Mouse (Mus musculus): ENCODE data around the gene Prss23. TPM values are rescaled to one million over a fixed set of nuclear protein-coding genes. Genes with fewer than 3 reads are reported as not detected.

The Prss23 gene
- polyA plus RNA-seq, 1 experiment from 2014 or later = 101 TPM

DNA sequence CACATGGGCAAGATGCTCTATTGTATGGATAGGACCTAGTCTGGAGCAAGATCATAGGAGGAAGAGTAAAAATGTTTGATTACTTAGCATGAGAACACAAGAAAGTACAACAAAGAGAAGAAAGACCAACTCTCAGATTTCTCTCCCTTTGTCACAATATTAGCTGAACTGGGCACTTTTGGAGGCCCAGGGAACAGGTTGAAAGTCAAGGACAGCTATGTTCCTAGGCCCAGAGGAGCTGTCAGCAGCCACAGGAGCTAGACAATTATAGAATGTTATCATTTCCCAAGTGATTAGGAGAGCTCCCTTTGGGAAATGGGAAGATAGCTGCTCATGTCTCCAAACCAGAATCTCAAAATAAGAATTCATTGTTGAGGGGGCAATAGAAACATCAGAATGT lies 66.1 kb downstream of the Prss23 start:
- no peak for ATAC-seq (ENCODE audit: insufficient number of reproducible peaks, low FRiP score, low TSS enrichment, low read depth)
- H3K4me2 ChIP-seq (replicated peaks) = no peak overlapping the region
- H3K36me3 ChIP-seq = no peaks in the 10 kb centered on the region
- H3K4me3 ChIP-seq (replicated peaks) = no peak overlapping the region
- H3K9ac ChIP-seq = no peak overlapping the region
- H3K9me3 ChIP-seq (replicated peaks) = no peaks in the 10 kb centered on the region
- peaks cover 23% of the 10 kb centered on the region; the same call in 1 of the 2 replicates for H3K4me1 ChIP-seq
- H3K27ac ChIP-seq (replicated peaks) = no peak overlapping the region
- H3K27me3 ChIP-seq = no peaks in the 10 kb centered on the region

DNA sequence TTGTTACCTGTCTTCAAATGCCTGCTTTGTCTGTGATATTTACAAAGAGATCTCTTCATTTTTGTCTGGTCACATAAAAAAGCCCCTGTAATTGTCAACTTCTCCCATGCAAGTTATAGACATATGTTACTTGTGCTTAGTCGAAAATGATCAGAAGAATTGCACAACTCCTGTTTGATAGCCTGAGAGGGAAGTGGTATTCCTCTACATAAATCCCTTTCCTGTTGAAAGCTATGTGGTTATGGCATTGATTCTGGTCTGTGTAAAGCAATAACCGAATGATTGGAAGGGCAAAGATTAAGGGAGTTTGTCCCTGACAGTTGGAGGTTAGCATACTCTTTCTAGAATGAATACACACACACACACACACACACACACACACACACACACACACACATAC lies 67.3 kb downstream of the Prss23 start:
- Histone ChIP-seq H3K36me3 (no peaks in the 10 kb centered on the region), H3K27ac (replicated peaks) (no peak overlapping the region), H3K4me1 (peaks cover 23% of the 10 kb centered on the region; the same call in 1 of the 2 replicates), H3K9ac (no peak overlapping the region), H3K9me3 (replicated peaks) (no peaks in the 10 kb centered on the region), H3K4me2 (replicated peaks) (no peak overlapping the region), H3K4me3 (replicated peaks) (no peak overlapping the region), H3K27me3 (no peaks in the 10 kb centered on the region)
- 74% methylated on average over 2 of the region's 2 CpGs for WGBS
- no peak for ATAC-seq (ENCODE audit: insufficient number of reproducible peaks, low FRiP score, low TSS enrichment, low read depth)

Other genes with a start within 250 kb of the Prss23 start
- gene Tmem135, start 123.0 kb downstream of the Prss23 start, polyA plus RNA-seq (2015; fragmentation: Nextera tagmentation; extraction: Ambion mirVana) = 19.1 and 25.2 TPM in 2 replicates
- gene Fzd4, start 122.8 kb downstream of the Prss23 start, polyA plus RNA-seq (2015; fragmentation: Nextera tagmentation; extraction: Ambion mirVana) = 8.9 and 9.9 TPM in 2 replicates
- gene Me3, start 105.2 kb upstream of the Prss23 start, polyA plus RNA-seq (2015; fragmentation: Nextera tagmentation; extraction: Ambion mirVana) = 2.8 and 3.6 TPM in 2 replicates

All from embryonic facial prominence, embryonic 15.5 days (tissue).